Mouse (Mus musculus): ENCODE data around the gene Trim62.

GRCm38 (mm10) chr4:128838202-128838601 is 45.2 kb upstream of the Trim62 start:
- TF ChIP-seq CTCF (IDR thresholded peaks at IDR 0.05; ENCODE audit: extremely low read depth, insufficient read depth, low read length) (no peak), POLR2A (IDR thresholded peaks at IDR 0.05; ENCODE audit: extremely low read depth, insufficient read depth, low read length) (no peak)
